Mouse (Mus musculus) erythroblast, embryonic 14.5 days (primary cell): Measurements from ENCODE around the gene Sos2. TPM values are rescaled to one million over a fixed set of nuclear protein-coding genes. Genes with fewer than 3 reads are reported as not detected.
"Not testable (repeated sequence)": the region's sequence is repeated elsewhere in the genome, so short reads cannot be mapped to it uniquely, and the experiment has no call there.

Experiments
- H3K27me3 ChIP-seq: 2 replicates; pipeline ENCODE4 v1.6.1; 2012; ENCODE audit warnings: inconsistent platforms; ENCODE audit not compliant: control insufficient read depth
- H3K36me3 ChIP-seq: 2 replicates; pipeline ENCODE4 v1.6.1; 2012; ENCODE audit warnings: mild to moderate bottlenecking, inconsistent platforms; ENCODE audit not compliant: control insufficient read depth
- H3K4me1 ChIP-seq: 2 replicates; pipeline ENCODE4 v1.6.1; 2012; ENCODE audit warnings: inconsistent platforms; ENCODE audit not compliant: control insufficient read depth
- H3K4me3 ChIP-seq: replicated peaks from 2 replicates; pipeline ENCODE3; 2012; ENCODE audit warnings: moderate library complexity, mild to moderate bottlenecking, inconsistent platforms
- H3K9me3 ChIP-seq: 2 replicates; pipeline ENCODE4 v1.6.1; 2012; ENCODE audit warnings: low read length, inconsistent platforms, mixed read lengths; ENCODE audit not compliant: control insufficient read depth
- GATA1 ChIP-seq: IDR thresholded peaks from 2 replicates; pipeline ENCODE4 v1.6.1; 2012; ENCODE audit warnings: low read length, inconsistent platforms, mixed read lengths
- TAL1 ChIP-seq: IDR thresholded peaks from 3 replicates; pipeline ENCODE4 v1.6.1; 2012; ENCODE audit warnings: low read length, inconsistent platforms, mixed read lengths
- polyA plus RNA-seq: library from polyadenylated mRNA; stranded (reverse); fragments of >175 nt; gene quantifications from 2 replicates; pipeline ENCODE4 v1.2.3, GENCODE M21; 2012

Sos2 gene
- polyA plus RNA-seq, 1 experiment: 0.56 TPM

DNA sequence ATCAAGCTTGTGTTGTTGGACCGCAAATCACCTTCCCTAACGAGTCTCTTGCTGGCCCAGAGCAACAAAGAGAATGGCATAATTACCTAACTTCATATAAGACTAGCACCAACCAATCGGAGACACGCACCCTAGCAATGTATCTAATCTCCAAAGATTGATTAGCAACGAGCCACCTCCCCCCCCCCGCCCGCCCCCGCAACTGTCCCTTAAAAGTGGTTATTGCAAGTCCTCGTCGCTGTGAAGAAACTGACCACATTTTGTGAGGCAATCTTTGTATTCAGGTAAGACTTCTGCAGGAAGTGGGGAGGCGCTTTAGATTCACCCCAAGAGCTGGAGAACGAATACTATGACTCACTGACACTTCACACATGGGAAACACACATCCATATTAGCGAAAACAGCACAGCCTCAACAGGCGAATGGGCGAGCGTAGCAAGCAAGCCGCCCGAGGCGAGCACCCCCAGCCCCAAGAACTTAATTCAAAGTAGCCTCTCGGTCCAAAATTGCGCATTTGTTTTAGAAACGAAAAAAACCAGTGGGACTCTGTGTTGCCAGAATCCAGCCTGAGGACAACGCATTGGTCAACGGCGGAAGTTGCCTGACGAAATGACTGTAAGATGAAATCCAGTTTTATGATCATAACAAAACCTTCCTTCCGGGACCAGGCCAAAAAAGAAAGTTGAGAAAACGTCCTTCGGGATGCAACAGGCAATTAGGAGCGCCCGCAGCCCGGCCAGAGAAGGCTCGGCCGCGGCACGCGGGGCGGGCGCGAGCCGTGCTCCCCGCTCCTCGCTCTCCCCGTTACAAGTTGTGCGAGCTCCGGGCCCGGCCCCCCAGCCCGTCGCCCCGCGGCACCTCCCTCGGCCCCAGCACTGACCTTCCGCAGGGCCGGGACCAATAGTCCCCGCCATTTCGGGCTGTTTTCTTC lies 752 bp downstream of the Sos2 start:
- no peaks in the 10 kb centered on the region for H3K27me3 ChIP-seq
- no peaks in the 10 kb centered on the region for H3K9me3 ChIP-seq
- TF ChIP-seq TAL1 (no peak), GATA1 (no peak)
- peaks cover 38% of the 10 kb centered on the region for H3K4me1 ChIP-seq
- no peaks in the 10 kb centered on the region for H3K36me3 ChIP-seq
- peak overlapping the region; percentile 92 for H3K4me3 ChIP-seq

DNA sequence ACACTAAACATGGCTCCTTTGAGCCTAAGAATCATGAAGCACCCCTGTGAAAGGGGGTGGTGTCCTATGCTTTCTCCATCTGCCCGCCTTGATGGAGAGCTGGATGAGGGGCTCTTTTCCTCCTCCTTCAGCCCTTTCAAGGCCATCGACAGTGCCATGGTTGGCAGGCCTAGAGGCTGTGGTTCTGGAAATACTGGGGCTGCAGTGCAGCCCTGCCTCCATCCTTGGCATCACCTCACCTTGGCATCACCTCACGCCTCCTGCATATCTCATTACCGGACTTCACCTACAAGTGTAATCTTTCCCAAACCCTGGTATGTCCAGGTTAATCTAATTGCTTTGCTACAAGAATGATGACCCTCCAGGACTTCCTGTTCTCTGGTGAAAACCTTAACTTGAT lies 5.5 kb downstream of the Sos2 start:
- TF ChIP-seq TAL1 (no peak), GATA1 (no peak)
- Histone ChIP-seq H3K4me3 (no peak overlapping the region), H3K4me1 (peaks cover 35% of the 10 kb centered on the region)

DNA sequence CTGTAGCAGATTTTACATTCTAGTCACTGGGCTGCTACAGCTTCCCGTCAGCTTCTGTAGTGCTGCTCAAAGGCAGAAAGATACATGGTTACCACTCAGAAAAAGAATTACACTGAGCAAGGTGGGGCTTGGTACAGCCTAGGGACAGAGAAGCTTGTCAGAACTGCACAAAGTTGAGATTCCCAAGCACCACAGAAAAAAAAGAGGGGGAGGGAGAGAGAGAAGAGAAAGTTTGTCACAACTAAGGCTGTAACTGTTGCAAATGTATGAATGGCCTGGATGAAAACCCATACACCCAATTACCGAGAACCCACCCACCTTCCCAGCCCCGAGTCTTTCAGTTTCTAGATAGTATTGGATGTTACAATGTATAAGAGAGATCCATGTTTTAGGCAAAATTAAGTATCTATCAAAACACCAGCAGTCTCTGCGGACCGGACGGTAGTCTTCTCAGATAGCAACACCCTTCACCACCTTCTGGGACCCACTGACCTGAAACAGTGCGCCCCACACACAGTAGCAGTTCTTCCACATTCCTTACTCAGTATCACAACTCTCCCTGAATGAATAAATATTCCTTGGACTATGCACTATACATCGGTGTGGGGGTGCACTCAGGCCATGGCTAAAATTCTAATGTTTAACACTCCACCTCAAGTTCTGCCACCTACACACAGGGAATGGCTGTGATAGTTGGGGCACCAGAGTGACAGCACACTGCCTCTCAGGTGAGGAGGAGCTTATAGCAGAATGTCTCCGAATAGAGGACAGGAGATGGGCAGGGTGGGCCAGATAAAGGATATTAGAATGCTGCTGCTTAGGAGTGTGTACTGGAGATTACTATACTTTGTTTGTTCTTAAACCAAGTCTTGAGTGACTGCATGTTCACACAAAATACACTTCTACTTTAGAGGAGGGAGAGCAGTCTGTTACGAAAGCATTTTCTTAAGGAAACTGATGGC lies 6.8 kb downstream of the Sos2 start:
- Histone ChIP-seq H3K9me3 (no peaks in the 10 kb centered on the region), H3K36me3 (no peaks in the 10 kb centered on the region), H3K27me3 (no peaks in the 10 kb centered on the region), H3K4me3 (no peak overlapping the region), H3K4me1 (peaks cover 25% of the 10 kb centered on the region)
- no peak for TF ChIP-seq TAL1
- TF ChIP-seq GATA1: no peak

More for the DNA sequence above, 5.5 kb downstream of the Sos2 start:
- Histone ChIP-seq H3K27me3 (no peaks in the 10 kb centered on the region), H3K36me3 (no peaks in the 10 kb centered on the region), H3K9me3 (no peaks in the 10 kb centered on the region)

DNA sequence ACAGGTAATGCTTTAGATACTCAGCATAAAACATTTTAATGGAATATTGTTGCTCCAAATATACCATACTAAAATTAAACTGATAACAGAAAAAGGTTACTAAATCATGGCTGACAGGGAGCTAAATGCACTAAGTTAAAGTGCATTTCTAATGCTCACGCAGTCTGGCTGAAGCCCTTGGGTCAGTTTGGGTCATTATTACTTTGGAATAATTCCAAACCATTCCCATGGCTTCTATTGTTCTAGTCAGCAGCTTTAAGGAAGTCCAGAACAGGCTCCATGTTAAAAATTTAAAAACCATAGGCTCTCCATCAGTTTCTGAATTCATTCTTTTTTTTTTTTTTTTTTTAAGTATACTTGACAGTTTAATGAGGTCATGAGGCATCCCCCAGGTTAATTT lies 7.5 kb downstream of the Sos2 start:
- Histone ChIP-seq H3K9me3 (no peaks in the 10 kb centered on the region), H3K27me3 (no peaks in the 10 kb centered on the region), H3K4me3 (no peak overlapping the region), H3K4me1 (peaks cover 22% of the 10 kb centered on the region), H3K36me3 (no peaks in the 10 kb centered on the region)
- TF ChIP-seq GATA1 (no peak), TAL1 (no peak)

DNA sequence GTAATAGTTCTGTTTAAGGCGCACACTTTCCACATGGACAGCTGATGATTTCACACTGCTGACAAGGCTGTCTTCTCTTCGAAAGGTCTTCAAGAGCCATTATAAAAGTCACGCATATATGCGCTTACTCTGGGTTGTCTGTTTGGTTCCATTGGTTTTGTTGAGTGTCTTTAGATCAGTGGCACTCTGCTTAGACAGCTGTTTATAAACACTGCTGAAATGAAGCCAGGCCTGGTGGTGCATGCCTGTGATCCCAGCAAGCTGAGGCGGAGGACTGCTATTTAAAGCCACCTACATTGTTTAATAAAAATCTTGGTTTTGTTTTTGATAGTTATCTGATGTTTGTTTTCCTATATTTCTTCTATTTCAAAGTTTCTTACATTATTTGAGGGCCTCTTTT lies 14.9 kb downstream of the Sos2 start:
- H3K36me3 ChIP-seq: no peaks in the 10 kb centered on the region
- H3K4me1 ChIP-seq: no peaks in the 10 kb centered on the region
- TF ChIP-seq TAL1: no peak
- TF ChIP-seq GATA1: no peak
- H3K27me3 ChIP-seq: no peaks in the 10 kb centered on the region
- H3K9me3 ChIP-seq: no peaks in the 10 kb centered on the region
- H3K4me3 ChIP-seq: no peak overlapping the region

DNA sequence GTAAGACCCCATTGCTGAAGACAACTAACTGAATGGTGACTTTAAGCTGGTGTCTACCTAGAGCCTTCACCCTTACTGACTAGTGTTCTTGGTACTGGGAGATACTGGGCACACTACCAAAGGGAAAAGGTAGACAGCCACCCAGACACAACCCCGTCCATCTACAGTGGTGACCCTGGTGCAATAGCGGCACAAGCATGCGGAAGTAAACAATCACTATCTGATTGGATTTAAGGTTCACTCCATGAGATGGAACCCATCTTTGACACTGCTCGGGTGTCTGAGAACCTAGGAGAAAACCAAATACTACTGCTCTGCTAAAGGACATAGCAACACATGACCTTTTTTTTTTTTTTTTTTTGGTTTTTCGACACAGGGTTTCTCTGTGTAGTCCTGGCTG lies 20.0 kb downstream of the Sos2 start:
- Histone ChIP-seq H3K9me3 (no peaks in the 10 kb centered on the region), H3K27me3 (no peaks in the 10 kb centered on the region), H3K4me1 (no peaks in the 10 kb centered on the region), H3K36me3 (no peaks in the 10 kb centered on the region), H3K4me3 (no peak overlapping the region)
- TF ChIP-seq TAL1 (no peak), GATA1 (no peak)

DNA sequence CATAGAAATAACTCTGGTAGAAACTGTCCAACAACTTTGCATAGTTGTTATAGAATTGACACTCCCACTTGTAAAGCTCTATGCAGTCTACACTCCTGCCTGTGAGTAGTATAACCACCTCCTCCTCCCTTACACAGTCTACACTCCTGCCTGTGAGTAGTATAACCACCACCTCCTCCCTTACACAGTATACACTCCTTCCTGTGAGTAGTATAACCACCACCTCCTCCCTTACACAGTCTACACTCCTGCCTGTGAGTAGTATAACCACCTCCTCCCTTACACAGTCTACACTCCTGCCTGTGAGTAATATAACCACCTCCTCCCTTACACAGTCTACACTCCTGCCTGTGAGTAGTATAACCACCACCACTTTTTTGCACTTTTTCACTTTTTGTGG lies 27.7 kb downstream of the Sos2 start:
- not testable (repeated sequence) for H3K4me1 ChIP-seq, H3K9me3 ChIP-seq, H3K27me3 ChIP-seq, H3K4me3 ChIP-seq, H3K36me3 ChIP-seq

DNA sequence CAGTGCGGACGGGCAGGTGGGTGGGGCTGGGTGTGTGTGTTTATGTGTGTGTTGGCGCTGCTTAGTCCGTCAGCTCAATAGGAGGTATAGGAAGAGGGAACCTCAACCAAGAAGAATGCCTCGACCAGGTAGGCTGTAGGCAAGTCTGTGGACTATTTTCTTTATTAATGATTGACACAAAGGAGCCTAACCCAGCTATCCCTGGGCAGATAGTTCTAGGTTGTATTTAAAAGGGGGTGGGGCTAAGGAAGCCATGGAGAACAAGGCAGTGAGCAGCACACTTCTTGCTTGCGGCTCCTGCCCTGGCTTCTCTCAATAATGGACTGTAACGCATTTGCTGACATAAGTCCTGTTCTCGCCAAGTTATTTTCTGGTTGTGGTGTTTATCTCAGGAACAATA lies 32.1 kb downstream of the Sos2 start:
- no peak for TF ChIP-seq TAL1
- no peak for TF ChIP-seq GATA1
- Histone ChIP-seq H3K4me1 (no peaks in the 10 kb centered on the region), H3K27me3 (no peaks in the 10 kb centered on the region), H3K36me3 (peaks cover 13% of the 10 kb centered on the region), H3K9me3 (no peaks in the 10 kb centered on the region), H3K4me3 (no peak overlapping the region)

DNA sequence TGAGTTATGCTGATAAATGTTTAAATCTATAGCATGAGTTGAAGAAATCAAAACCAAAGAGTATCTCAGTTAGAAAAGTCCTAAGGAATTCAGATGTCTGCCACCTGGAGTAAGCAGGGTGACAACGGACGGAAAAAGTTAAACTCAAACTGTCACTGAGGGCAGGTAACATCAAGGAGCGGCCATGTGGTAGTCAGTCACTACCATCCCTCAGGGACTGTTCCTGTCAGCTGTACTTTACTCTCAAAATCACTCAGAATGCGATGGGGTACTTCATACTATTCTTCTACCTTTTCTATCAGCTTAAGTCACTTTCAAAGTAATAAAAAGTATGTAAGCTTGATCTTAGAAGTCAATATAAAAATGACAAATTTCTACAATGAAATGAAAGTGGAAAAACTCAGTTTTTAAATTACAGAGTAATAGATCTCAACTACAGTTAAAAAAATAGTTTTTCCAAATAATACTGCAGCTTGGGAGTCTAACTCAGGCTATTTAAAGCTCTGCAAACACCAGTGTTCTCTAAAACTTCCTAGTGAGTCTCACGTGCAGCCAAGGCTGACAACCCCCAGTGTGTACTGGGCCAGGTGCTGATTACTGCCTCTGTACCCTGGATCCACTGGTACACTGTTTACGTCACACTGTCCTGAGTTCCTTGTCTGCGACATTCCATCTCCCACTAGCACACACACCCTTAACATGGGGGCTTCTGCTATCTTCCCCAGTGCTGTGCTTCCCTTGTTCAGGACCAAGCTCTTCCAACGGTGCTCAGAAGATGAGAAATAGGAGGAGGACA lies 35.6 kb downstream of the Sos2 start:
- Histone ChIP-seq H3K27me3 (no peaks in the 10 kb centered on the region), H3K9me3 (no peaks in the 10 kb centered on the region), H3K4me3 (no peak overlapping the region), H3K4me1 (no peaks in the 10 kb centered on the region), H3K36me3 (peaks cover 16% of the 10 kb centered on the region)
- TF ChIP-seq GATA1 (no peak), TAL1 (no peak)
